Mouse (Mus musculus): ENCODE data around the gene Nucb1. TPM values are rescaled to one million over a fixed set of nuclear protein-coding genes. Genes with fewer than 3 reads are reported as not detected.
A peak's percentile ranks its signal among the peaks of the same experiment; 100 is the strongest.

The Nucb1 gene
- polyA plus RNA-seq, 1 experiment: 66.6 TPM

GRCm38 (mm10) chr7:45454971-45455370 is 55.2 kb downstream of the Nucb1 start:
- Histone ChIP-seq H3K36me3 (ENCODE audit: control insufficient read depth) (peaks cover 45% of the 10 kb centered on the region), H3K4me3 (replicated peaks) (no peak overlapping the region), H3K4me1 (ENCODE audit: control insufficient read depth) (peaks cover 47% of the 10 kb centered on the region), H3K27me3 (ENCODE audit: control insufficient read depth) (no peaks in the 10 kb centered on the region; the same call in 1 of the 2 replicates), H3K9me3 (ENCODE audit: control insufficient read depth, low read length) (no peaks in the 10 kb centered on the region)
- TF ChIP-seq TAL1 (IDR thresholded peaks at IDR 0.05; ENCODE audit: low read length): no peak
- TF ChIP-seq GATA1 (IDR thresholded peaks at IDR 0.05; ENCODE audit: low read length): no peak

- Histone ChIP-seq H3K4me3 (replicated peaks) (peak overlapping the region; percentile 6), H3K36me3 (ENCODE audit: control insufficient read depth) (peaks cover 17% of the 10 kb centered on the region)
Measured at GRCm38 (mm10) chr7:45451344-45451982, 58.7 kb downstream of the Nucb1 start.

GRCm38 (mm10) chr7:45449974-45450373 is 60.2 kb downstream of the Nucb1 start:
- peaks cover 8% of the 10 kb centered on the region for H3K36me3 ChIP-seq (ENCODE audit: control insufficient read depth)
- peaks cover 34% of the 10 kb centered on the region for H3K4me1 ChIP-seq (ENCODE audit: control insufficient read depth)
- no peaks in the 10 kb centered on the region; the same call in 1 of the 2 replicates for H3K27me3 ChIP-seq (ENCODE audit: control insufficient read depth)
- H3K9me3 ChIP-seq (ENCODE audit: control insufficient read depth, low read length): no peaks in the 10 kb centered on the region
- TF ChIP-seq GATA1 (IDR thresholded peaks at IDR 0.05; ENCODE audit: low read length) (no peak), TAL1 (IDR thresholded peaks at IDR 0.05; ENCODE audit: low read length) (no peak)
- no peak overlapping the region for H3K4me3 ChIP-seq (replicated peaks)

More at GRCm38 (mm10) chr7:45451344-45451982, 58.7 kb downstream of the Nucb1 start:
- no peaks in the 10 kb centered on the region; the same call in 1 of the 2 replicates for H3K27me3 ChIP-seq (ENCODE audit: control insufficient read depth)
- peaks cover 40% of the 10 kb centered on the region for H3K4me1 ChIP-seq (ENCODE audit: control insufficient read depth)
- H3K9me3 ChIP-seq (ENCODE audit: control insufficient read depth, low read length): no peaks in the 10 kb centered on the region
- no peak for TF ChIP-seq GATA1 (IDR thresholded peaks at IDR 0.05; ENCODE audit: low read length)
- no peak for TF ChIP-seq TAL1 (IDR thresholded peaks at IDR 0.05; ENCODE audit: low read length)

GRCm38 (mm10) chr7:45447325-45447990 is 62.7 kb downstream of the Nucb1 start:
- TF ChIP-seq TAL1 (IDR thresholded peaks at IDR 0.05; ENCODE audit: low read length) (no peak), GATA1 (IDR thresholded peaks at IDR 0.05; ENCODE audit: low read length) (no peak)
- Histone ChIP-seq H3K4me1 (ENCODE audit: control insufficient read depth) (peaks cover 30% of the 10 kb centered on the region), H3K9me3 (ENCODE audit: control insufficient read depth, low read length) (no peaks in the 10 kb centered on the region), H3K27me3 (ENCODE audit: control insufficient read depth) (no peaks in the 10 kb centered on the region), H3K36me3 (ENCODE audit: control insufficient read depth) (no peaks in the 10 kb centered on the region), H3K4me3 (replicated peaks) (peak overlapping the region; percentile 44)

GRCm38 (mm10) chr7:45446589-45446988 is 63.6 kb downstream of the Nucb1 start:
- Histone ChIP-seq H3K9me3 (ENCODE audit: control insufficient read depth, low read length) (no peaks in the 10 kb centered on the region), H3K36me3 (ENCODE audit: control insufficient read depth) (no peaks in the 10 kb centered on the region)
- TF ChIP-seq GATA1 (IDR thresholded peaks at IDR 0.05; ENCODE audit: low read length) (no peak), TAL1 (IDR thresholded peaks at IDR 0.05; ENCODE audit: low read length) (no peak)

GRCm38 (mm10) chr7:45443526-45444420 is 66.4 kb downstream of the Nucb1 start:
- Histone ChIP-seq H3K4me3 (replicated peaks) (no peak overlapping the region), H3K27me3 (ENCODE audit: control insufficient read depth) (no peaks in the 10 kb centered on the region), H3K4me1 (ENCODE audit: control insufficient read depth) (peaks cover 12% of the 10 kb centered on the region), H3K9me3 (ENCODE audit: control insufficient read depth, low read length) (no peaks in the 10 kb centered on the region), H3K36me3 (ENCODE audit: control insufficient read depth) (no peaks in the 10 kb centered on the region)
- TF ChIP-seq GATA1 (IDR thresholded peaks at IDR 0.05; ENCODE audit: low read length) (no peak), TAL1 (IDR thresholded peaks at IDR 0.05; ENCODE audit: low read length) (no peak)

More at GRCm38 (mm10) chr7:45446589-45446988, 63.6 kb downstream of the Nucb1 start:
- Histone ChIP-seq H3K4me3 (replicated peaks) (no peak overlapping the region), H3K27me3 (ENCODE audit: control insufficient read depth) (no peaks in the 10 kb centered on the region), H3K4me1 (ENCODE audit: control insufficient read depth) (peaks cover 23% of the 10 kb centered on the region)

Other genes with a start within 250 kb of the Nucb1 start
- gene Slc6a21, start 232.9 kb downstream of the Nucb1 start, polyA plus RNA-seq (2012): not detected in 2 replicates
- 0.02 and 0.04 TPM in 2 replicates for gene Trpm4, start 176.6 kb downstream of the Nucb1 start, polyA plus RNA-seq (2012)
- gene Hrc, start 175.1 kb downstream of the Nucb1 start, polyA plus RNA-seq (2012): not detected in 2 replicates
- 0.13 and 0.33 TPM in 2 replicates for gene Ppfia3, start 143.4 kb downstream of the Nucb1 start, polyA plus RNA-seq (2012)
- 0.18 TPM in 1 of 2 replicates, not detected in the other for gene Lin7b, start 139.8 kb downstream of the Nucb1 start, polyA plus RNA-seq (2012)
- 68.0 and 79.6 TPM in 2 replicates for gene Snrnp70, start 114.7 kb downstream of the Nucb1 start, polyA plus RNA-seq (2012)
- gene Kcna7, start 104.8 kb downstream of the Nucb1 start, polyA plus RNA-seq (2012): not detected in 2 replicates
- gene Ntf5, start 96.7 kb downstream of the Nucb1 start, polyA plus RNA-seq (2012): not detected in 2 replicates
- not detected in 2 replicates for gene Lhb, start 89.6 kb downstream of the Nucb1 start, polyA plus RNA-seq (2012)
- gene Gys1, start 75.6 kb downstream of the Nucb1 start, polyA plus RNA-seq (2012): 0.09 and 0.12 TPM in 2 replicates
- gene Ruvbl2, start 72.3 kb downstream of the Nucb1 start, polyA plus RNA-seq (2012): 15.2 and 15.3 TPM in 2 replicates
- 3,659 and 3,743 TPM in 2 replicates for gene Ftl1, start 50.5 kb downstream of the Nucb1 start, polyA plus RNA-seq (2012)
- gene Bax, start 43.5 kb downstream of the Nucb1 start, polyA plus RNA-seq (2012): 24.4 and 25.7 TPM in 2 replicates
- 0.03 and 0.08 TPM in 2 replicates for gene Tulp2, start 28.5 kb downstream of the Nucb1 start, polyA plus RNA-seq (2012)
- not detected in 2 replicates for gene Gm45808, start 23.6 kb downstream of the Nucb1 start, polyA plus RNA-seq (2012)
- 0.01 and 0.02 TPM in 2 replicates for gene Dhdh, start 21.6 kb downstream of the Nucb1 start, polyA plus RNA-seq (2012)
- gene Ppp1r15a, start 15.9 kb upstream of the Nucb1 start, polyA plus RNA-seq (2012): 543 and 840 TPM in 2 replicates
- 0.42 and 1.0 TPM in 2 replicates for gene Plekha4, start 15.9 kb upstream of the Nucb1 start, polyA plus RNA-seq (2012)
- gene Hsd17b14, start 44.5 kb upstream of the Nucb1 start, polyA plus RNA-seq (2012): 0.31 and 0.50 TPM in 2 replicates
- gene Bcat2, start 59.7 kb upstream of the Nucb1 start, polyA plus RNA-seq (2012): 1.1 and 2.6 TPM in 2 replicates
- gene Fgf21, start 105.1 kb upstream of the Nucb1 start, polyA plus RNA-seq (2012): not detected in 2 replicates
- not detected in 2 replicates for gene Fut1, start 106.9 kb upstream of the Nucb1 start, polyA plus RNA-seq (2012)
- gene Izumo1, start 111.4 kb upstream of the Nucb1 start, polyA plus RNA-seq (2012): 0.05 TPM in 1 of 2 replicates, not detected in the other
- 0.04 and 0.06 TPM in 2 replicates for gene Rasip1, start 117.1 kb upstream of the Nucb1 start, polyA plus RNA-seq (2012)
- not detected in 2 replicates for gene Mamstr, start 129.6 kb upstream of the Nucb1 start, polyA plus RNA-seq (2012)
- 0.09 TPM in 1 of 2 replicates, not detected in the other for gene Fut2, start 156.0 kb upstream of the Nucb1 start, polyA plus RNA-seq (2012)
- not detected in 2 replicates for gene Ntn5, start 173.6 kb upstream of the Nucb1 start, polyA plus RNA-seq (2012)
- gene Sec1, start 184.0 kb upstream of the Nucb1 start, polyA plus RNA-seq (2012): not detected in 2 replicates
- not detected in 2 replicates for gene Car11, start 189.4 kb upstream of the Nucb1 start, polyA plus RNA-seq (2012)
- gene Dbp, start 194.7 kb upstream of the Nucb1 start, polyA plus RNA-seq (2012): 0.07 TPM in 2 replicates
- gene Rpl18, start 205.1 kb upstream of the Nucb1 start, polyA plus RNA-seq (2012): 1,232 and 1,322 TPM in 2 replicates
- 5.1 and 5.7 TPM in 2 replicates for gene Sphk2, start 207.6 kb upstream of the Nucb1 start, polyA plus RNA-seq (2012)
- gene Fam83e, start 210.8 kb upstream of the Nucb1 start, polyA plus RNA-seq (2012): 0.03 and 0.11 TPM in 2 replicates
- not detected in 2 replicates for gene Spaca4, start 215.4 kb upstream of the Nucb1 start, polyA plus RNA-seq (2012)

All from erythroblast, embryonic 14.5 days (primary cell).